Mouse (Mus musculus) heart, embryonic 12.5 days (tissue): ENCODE results near the gene Zfp821. TPM values are rescaled to one million over a fixed set of nuclear protein-coding genes. Genes with fewer than 3 reads are reported as not detected.

ENCODE experiments used
- ATAC-seq: fragments of 200-750 bp; cut with Nextera tagmentation; 2 replicates; pipeline ENCODE4 v1.8.0; 2017; ENCODE audit warnings: moderate TSS enrichment, moderate library complexity; ENCODE audit not compliant: insufficient number of reproducible peaks, low FRiP score
- H3K27ac ChIP-seq: fragments of 300-500 bp; sonication (generic); 2 replicates; pipeline ENCODE4 v1.5.1; 2016; ENCODE audit warnings: mild to moderate bottlenecking, moderate library complexity; ENCODE audit not compliant: poor library complexity, severe bottlenecking
- H3K27me3 ChIP-seq: fragments of 300-500 bp; sonication (generic); replicated peaks from 2 replicates; pipeline ENCODE4 v1.6.1; 2016; ENCODE audit warnings: mild to moderate bottlenecking, moderate library complexity
- H3K36me3 ChIP-seq: fragments of 300-500 bp; sonication (generic); 2 replicates; pipeline ENCODE4 v1.6.1; 2016; ENCODE audit warnings: mild to moderate bottlenecking, moderate library complexity
- H3K4me1 ChIP-seq: fragments of 300-500 bp; sonication (generic); replicated peaks from 2 replicates; pipeline ENCODE4 v1.6.1; 2016; ENCODE audit warnings: mild to moderate bottlenecking
- H3K4me2 ChIP-seq: fragments of 300-500 bp; sonication (generic); 2 replicates; pipeline ENCODE4 v1.6.1; 2016; ENCODE audit warnings: mild to moderate bottlenecking, moderate library complexity
- H3K4me3 ChIP-seq: fragments of 300-500 bp; sonication (generic); 2 replicates; pipeline ENCODE4 v1.5.1; 2016; ENCODE audit warnings: mild to moderate bottlenecking
- H3K9ac ChIP-seq: fragments of 300-500 bp; sonication (generic); 2 replicates; pipeline ENCODE4 v1.6.1; 2016; ENCODE audit warnings: mild to moderate bottlenecking, moderate library complexity
- H3K9me3 ChIP-seq: fragments of 300-500 bp; sonication (generic); replicated peaks from 2 replicates; pipeline ENCODE4 v1.6.1; 2016; ENCODE audit warnings: mild to moderate bottlenecking, moderate library complexity
- WGBS: fragments of 180-500 bp; shearing (Covaris S2); methylation state at CpG from one replicate; pipeline ENCODE4 v1.1.7; 2016; 5-methylcytosine and 5-hydroxymethylcytosine counted together
- polyA plus RNA-seq: library from polyadenylated mRNA; unstranded; fragments of >200 nt; fragmentation: Nextera tagmentation; extraction: Ambion mirVana; gene quantifications from 2 replicates; pipeline ENCODE4 v1.2.1, GENCODE M21; 2016

Zfp821 gene
- polyA plus RNA-seq, 1 experiment from 2014 or later: 26.9 TPM

DNA sequence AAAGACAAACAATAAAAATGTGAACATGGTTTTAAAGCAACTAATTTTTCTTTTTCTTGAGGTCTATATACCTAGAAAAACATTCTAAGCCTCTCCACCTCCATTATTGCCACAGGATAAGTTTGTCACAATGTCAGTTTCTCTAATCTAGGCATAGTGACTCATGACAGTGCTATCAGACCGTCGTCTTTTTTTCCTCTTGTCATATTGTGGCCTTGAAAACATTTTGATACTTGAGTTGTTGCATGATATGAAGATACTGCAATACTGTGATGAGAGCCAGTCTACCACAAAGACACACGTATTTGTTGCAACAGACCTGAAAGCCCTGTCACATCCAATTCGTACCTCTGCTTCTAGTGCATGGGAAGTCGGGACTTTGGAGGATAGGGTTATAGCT is 9.6 kb downstream of the Zfp821 start:
- peaks cover 89% of the 10 kb centered on the region for H3K36me3 ChIP-seq
- H3K9ac ChIP-seq: no peak overlapping the region
- H3K9me3 ChIP-seq: no peaks in the 10 kb centered on the region
- H3K4me1 ChIP-seq: no peaks in the 10 kb centered on the region
- no peak overlapping the region for H3K4me3 ChIP-seq
- ATAC-seq: no peak
- WGBS: 85% methylated on average over 5 of the region's 5 CpGs
- H3K27ac ChIP-seq: no peak overlapping the region
- no peaks in the 10 kb centered on the region for H3K27me3 ChIP-seq
- H3K4me2 ChIP-seq: no peak overlapping the region

DNA sequence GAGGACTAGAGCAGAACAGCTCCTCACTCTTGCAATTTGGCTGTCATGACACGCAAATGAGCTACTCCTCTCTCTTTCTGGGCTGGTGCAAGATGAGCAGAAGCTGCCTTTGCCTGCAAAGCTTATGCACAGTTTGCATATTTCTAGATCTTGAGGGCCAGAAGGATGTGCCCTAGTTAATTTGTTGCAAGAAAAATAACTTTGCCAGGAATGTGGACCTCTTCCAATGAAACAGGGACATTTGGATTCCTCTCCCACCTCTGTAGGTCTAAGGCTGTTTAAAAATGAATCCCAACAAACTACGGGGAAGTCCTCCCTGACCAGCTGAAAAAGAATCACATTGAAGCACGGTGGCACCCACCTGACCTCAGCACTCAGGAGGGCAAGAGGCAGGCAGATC is 19.8 kb downstream of the Zfp821 start:
- H3K27me3 ChIP-seq: no peaks in the 10 kb centered on the region
- H3K4me1 ChIP-seq: no peaks in the 10 kb centered on the region
- H3K9me3 ChIP-seq: no peaks in the 10 kb centered on the region
- no peak overlapping the region for H3K4me2 ChIP-seq
- no peak for ATAC-seq
- no peak overlapping the region for H3K9ac ChIP-seq
- peaks cover 93% of the 10 kb centered on the region for H3K36me3 ChIP-seq
- WGBS: 92% methylated on average over 3 of the region's 3 CpGs
- no peak overlapping the region for H3K4me3 ChIP-seq
- no peak overlapping the region for H3K27ac ChIP-seq

GRCm38 (mm10) chr8:109731012-109731411 is 25.7 kb downstream of the Zfp821 start:
- Histone ChIP-seq H3K9ac (no peak overlapping the region), H3K36me3 (peaks cover 84% of the 10 kb centered on the region), H3K27me3 (no peaks in the 10 kb centered on the region), H3K9me3 (no peaks in the 10 kb centered on the region), H3K4me2 (no peak overlapping the region), H3K27ac (no peak overlapping the region), H3K4me1 (peaks cover 4% of the 10 kb centered on the region; the same call in 1 of the 2 replicates), H3K4me3 (no peak overlapping the region)
- no peak for ATAC-seq
- WGBS: 81% methylated on average over 3 of the region's 3 CpGs

DNA sequence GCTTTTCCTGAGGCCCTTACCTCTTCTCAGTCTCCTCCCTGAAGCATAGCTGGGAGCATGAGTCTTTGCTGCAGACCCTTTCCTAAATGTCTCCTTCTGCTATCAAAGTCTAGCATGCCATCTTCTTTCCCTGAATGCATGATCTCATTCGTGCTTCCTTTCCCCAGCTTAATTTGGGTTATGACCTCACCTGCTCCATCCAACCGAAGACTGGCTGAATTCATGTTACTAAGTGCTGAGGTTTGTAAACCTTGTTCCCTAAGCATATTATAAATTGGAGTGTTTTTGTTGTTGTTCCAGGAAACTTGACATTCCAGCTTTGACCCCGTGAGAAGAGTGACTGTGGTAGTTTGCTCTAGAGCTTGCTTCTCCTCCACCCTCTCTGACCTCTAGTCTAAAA is 28.7 kb downstream of the Zfp821 start:
- H3K36me3 ChIP-seq: peaks cover 59% of the 10 kb centered on the region
- no peaks in the 10 kb centered on the region for H3K27me3 ChIP-seq
- no peak overlapping the region for H3K4me3 ChIP-seq
- no peak for ATAC-seq
- no peaks in the 10 kb centered on the region for H3K9me3 ChIP-seq
- H3K4me1 ChIP-seq: peaks cover 9% of the 10 kb centered on the region
- no peak overlapping the region for H3K9ac ChIP-seq
- WGBS: 63% methylated on average over 3 of the region's 3 CpGs
- H3K4me2 ChIP-seq: no peak overlapping the region
- no peak overlapping the region for H3K27ac ChIP-seq

DNA sequence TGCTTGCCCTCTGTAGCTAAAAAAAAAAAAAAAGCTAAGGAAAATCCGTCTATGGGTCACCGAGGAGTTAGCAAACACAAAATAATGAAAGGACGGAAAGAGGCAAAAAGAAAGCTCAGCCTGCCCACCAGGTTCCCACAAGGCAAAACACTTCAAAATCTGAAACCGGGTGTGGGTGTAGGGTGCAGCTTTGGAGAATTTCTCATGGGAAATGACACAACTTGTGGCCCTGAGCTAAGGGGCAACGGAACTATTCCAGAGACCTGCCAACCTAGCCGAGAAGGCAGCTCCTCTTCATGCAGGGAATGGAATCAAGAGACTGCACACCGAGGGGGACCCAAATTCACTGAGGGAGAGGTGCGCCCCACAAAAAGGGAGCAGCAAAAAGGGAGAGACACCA is 31.5 kb downstream of the Zfp821 start:
- H3K4me3 ChIP-seq: peak overlapping the region; percentile 83
- peak overlapping the region; percentile 65 for H3K27ac ChIP-seq
- no peaks in the 10 kb centered on the region for H3K27me3 ChIP-seq
- 12% methylated on average over 8 of the region's 8 CpGs for WGBS
- peak overlapping the region; percentile 93 for H3K9ac ChIP-seq
- no peaks in the 10 kb centered on the region for H3K9me3 ChIP-seq
- no peak for ATAC-seq
- H3K4me1 ChIP-seq: peaks cover 9% of the 10 kb centered on the region
- H3K36me3 ChIP-seq: peaks cover 31% of the 10 kb centered on the region
- H3K4me2 ChIP-seq: peak overlapping the region; percentile 93

- Histone ChIP-seq H3K9ac (peak within 1 kb of the TSS; percentile 93), H3K36me3 (peaks cover 25% of the 10 kb centered on the region), H3K4me3 (peak within 1 kb of the TSS; percentile 83), H3K4me2 (peak within 1 kb of the TSS; percentile 93), H3K27me3 (no peaks in the 10 kb centered on the region), H3K4me1 (peaks cover 9% of the 10 kb centered on the region), H3K27ac (peak within 1 kb of the TSS; percentile 65), H3K9me3 (no peaks in the 10 kb centered on the region)
- ATAC-seq: peak; percentile 90
- WGBS: under 1% methylated on average over 59 of the region's 59 CpGs
These were observed 32.1 kb downstream of the Zfp821 start, which contains the start of gene Atxn1l for GRCm38 (mm10) chr8:109737237-109738048. Atxn1l (minus strand) TSS chr8:109737739.

GRCm38 (mm10) chr8:109738049-109738380 is 32.7 kb downstream of the Zfp821 start:
- Histone ChIP-seq H3K4me2 (peak overlapping the region; percentile 93), H3K9me3 (no peaks in the 10 kb centered on the region), H3K4me3 (peak overlapping the region; percentile 83), H3K9ac (no peak overlapping the region), H3K36me3 (peaks cover 19% of the 10 kb centered on the region), H3K27ac (no peak overlapping the region), H3K27me3 (no peaks in the 10 kb centered on the region), H3K4me1 (peaks cover 9% of the 10 kb centered on the region)
- WGBS: 86% methylated on average over 1 of the region's 1 CpGs
- no peak; the same call in 1 of the 2 replicates for ATAC-seq

- no peak for ATAC-seq
- WGBS: 82% methylated on average over 12 of the region's 12 CpGs
These were observed 42.3 kb downstream of the Zfp821 start for GRCm38 (mm10) chr8:109747468-109748199.

DNA sequence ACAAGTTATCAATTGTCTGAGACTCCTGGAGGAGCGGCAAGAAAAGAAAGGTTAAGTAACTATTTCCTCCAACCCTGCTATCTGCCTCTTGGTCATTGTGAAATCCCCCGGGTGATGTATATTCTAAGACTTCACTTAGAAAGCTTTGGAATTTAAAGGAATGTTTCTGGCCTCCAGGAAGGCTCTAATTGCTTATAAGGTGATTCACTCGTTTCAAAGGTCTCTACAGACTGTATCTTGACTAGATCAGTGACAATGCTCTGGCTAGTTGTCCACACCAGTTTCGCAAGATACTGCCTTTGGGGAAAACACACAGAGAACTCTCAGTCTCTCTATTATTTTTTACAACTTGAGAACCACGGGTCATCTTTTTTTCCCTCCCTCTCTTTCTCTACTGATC is 44.9 kb downstream of the Zfp821 start:
- WGBS: 49% methylated on average over 5 of the region's 5 CpGs
- no peak overlapping the region for H3K27ac ChIP-seq
- no peaks in the 10 kb centered on the region for H3K4me1 ChIP-seq
- no peak overlapping the region for H3K4me2 ChIP-seq
- H3K9ac ChIP-seq: no peak overlapping the region
- no peaks in the 10 kb centered on the region for H3K9me3 ChIP-seq
- H3K36me3 ChIP-seq: no peaks in the 10 kb centered on the region
- ATAC-seq: no peak
- H3K4me3 ChIP-seq: no peak overlapping the region
- no peaks in the 10 kb centered on the region for H3K27me3 ChIP-seq

More at GRCm38 (mm10) chr8:109747468-109748199, 42.3 kb downstream of the Zfp821 start:
- H3K4me2 ChIP-seq: no peak overlapping the region
- no peaks in the 10 kb centered on the region for H3K36me3 ChIP-seq
- H3K4me1 ChIP-seq: no peaks in the 10 kb centered on the region
- no peak overlapping the region for H3K9ac ChIP-seq
- H3K27ac ChIP-seq: no peak overlapping the region
- no peak overlapping the region for H3K4me3 ChIP-seq
- no peaks in the 10 kb centered on the region for H3K9me3 ChIP-seq
- no peaks in the 10 kb centered on the region for H3K27me3 ChIP-seq

DNA sequence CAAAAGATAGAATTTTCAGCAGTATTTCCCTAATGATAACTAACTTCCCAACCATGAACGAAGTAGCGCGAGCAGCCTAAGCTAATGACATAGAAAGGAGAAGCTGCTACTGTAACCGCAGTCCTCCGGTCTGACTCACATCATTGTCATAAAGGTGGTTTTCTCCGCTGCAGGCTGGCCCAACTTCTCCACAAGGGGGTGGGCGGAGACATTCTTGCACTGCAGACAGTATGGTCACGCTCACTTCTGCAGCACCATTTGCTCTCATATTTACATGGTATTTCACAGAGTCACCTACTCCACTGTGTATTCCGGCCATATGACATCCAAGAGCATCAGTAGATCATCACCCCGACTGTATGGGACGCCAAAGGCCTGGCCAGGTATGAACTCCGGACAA is 45.4 kb downstream of the Zfp821 start:
- no peaks in the 10 kb centered on the region for H3K4me1 ChIP-seq
- H3K27me3 ChIP-seq: no peaks in the 10 kb centered on the region
- H3K27ac ChIP-seq: no peak overlapping the region
- H3K36me3 ChIP-seq: no peaks in the 10 kb centered on the region
- H3K9ac ChIP-seq: no peak overlapping the region
- no peak for ATAC-seq
- no peak overlapping the region for H3K4me3 ChIP-seq
- H3K9me3 ChIP-seq: no peaks in the 10 kb centered on the region
- no peak overlapping the region for H3K4me2 ChIP-seq
- WGBS: 69% methylated on average over 12 of the region's 12 CpGs

DNA sequence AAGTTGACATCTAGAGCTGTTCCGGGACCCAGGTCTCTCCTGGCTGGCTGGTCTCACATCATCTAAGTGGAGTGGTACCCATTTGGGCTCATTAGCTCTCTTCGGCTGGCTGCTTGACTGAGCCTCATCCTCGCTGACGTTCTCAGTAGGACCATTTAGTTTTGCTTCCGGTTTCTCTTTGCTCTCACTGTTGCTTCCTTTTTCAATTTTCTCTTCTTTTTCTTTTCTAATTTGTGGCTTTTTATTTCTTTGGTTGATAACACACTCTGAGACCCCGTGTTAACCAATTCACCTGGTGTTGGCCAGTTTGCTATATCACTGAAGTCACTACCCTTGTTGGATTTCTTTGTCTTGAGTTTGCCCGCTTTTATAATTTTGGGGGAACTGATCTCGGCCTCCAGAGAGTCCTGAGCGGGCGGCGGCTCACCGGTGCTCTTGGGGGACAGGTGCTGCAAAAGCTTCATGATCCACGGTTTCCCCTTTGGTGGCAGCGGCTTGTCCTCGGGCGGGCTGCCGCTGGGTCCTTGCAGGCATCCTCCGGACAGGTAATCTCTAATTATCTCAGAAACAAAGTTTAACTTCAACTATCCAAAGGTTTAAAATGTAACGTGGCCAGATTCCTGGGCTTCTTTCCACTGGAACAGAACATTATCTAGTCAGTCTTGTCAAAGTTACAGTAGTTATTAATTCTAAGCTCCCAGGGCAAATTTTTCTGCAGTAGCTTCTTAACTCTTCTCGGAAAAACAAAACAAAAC is 46.6 kb downstream of the Zfp821 start:
- Histone ChIP-seq H3K9ac (no peak overlapping the region), H3K4me2 (no peak overlapping the region), H3K27me3 (no peaks in the 10 kb centered on the region), H3K4me3 (no peak overlapping the region), H3K4me1 (no peaks in the 10 kb centered on the region), H3K27ac (no peak overlapping the region), H3K9me3 (no peaks in the 10 kb centered on the region), H3K36me3 (no peaks in the 10 kb centered on the region)
- ATAC-seq: no peak
- 82% methylated on average over 20 of the region's 20 CpGs for WGBS
